Mouse (Mus musculus): ENCODE results near the gene Olfr723. TPM values are rescaled to one million over a fixed set of nuclear protein-coding genes. Genes with fewer than 3 reads are reported as not detected.

The Olfr723 gene
- not detected in 2 replicates for total RNA-seq (2023)

DNA sequence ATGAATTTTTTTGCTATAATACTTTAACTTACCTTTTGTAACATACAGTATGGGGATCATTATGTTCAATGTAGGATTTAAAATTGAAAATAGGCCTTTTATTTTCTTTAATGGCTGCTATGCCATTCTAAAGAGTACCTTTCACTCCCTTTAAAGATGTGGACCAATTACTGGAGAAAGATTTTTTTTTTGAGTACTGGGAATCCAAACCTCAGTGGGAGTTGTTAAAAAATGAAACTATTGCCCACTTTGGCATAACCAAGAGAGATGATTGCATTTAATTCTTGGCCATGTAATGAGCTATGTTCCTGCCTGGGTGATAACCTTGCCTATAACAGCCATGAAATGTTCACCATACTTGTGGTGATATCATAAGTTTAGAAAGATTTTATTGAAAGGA, at the start of gene Olfr723:
Gene Olfr723, minus strand, starts transcription at position 101 of the 400 bp plus-strand sequence.

DNA sequence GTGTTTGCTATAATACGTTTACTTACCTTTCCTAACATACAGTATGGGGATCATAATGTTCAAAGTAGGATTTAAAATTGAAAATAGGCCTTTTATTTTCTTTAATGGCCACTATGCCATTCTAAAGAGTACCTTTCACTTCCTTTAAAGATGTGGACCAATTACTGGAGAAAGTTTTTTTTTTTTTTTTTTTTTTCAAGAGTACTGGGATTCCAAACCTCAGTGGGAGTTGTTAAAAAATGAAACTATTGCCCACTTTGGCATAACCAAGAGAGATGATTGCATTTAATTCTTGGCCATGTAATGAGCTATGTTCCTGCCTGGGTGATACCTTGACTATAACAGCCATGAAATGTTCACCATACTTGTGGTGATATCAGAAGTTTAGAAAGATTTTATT, 31.6 kb upstream of the Olfr723 start, which contains the start of gene Olfr724:
Gene Olfr724, minus strand, starts transcription at position 101 of the 400 bp plus-strand sequence.

DNA sequence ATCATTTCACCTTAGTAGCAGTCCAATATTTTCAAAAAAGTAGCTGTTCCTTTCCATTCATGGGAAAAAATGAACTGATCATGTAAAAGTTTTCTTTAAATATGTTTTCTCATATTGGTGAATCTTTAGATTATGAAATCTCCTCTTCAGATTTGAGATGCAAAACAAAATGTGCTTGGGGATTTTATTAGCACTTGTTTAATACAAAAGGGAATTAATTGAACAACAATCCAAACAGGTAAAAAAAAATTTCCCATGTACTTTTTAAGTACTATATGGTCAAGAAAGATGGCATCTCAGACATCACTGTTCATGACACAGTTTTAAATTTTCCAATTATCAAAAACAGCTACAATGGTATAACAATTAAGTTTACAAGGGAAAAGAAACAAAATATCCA, 29.7 kb downstream of the Olfr723 start, which contains the start of gene Olfr722:
Gene Olfr722, minus strand, starts transcription at position 101 of the 400 bp plus-strand sequence.

Other genes starting within 250 kb of the Olfr723 start
- not detected in 2 replicates for gene Armh4, start 148.4 kb downstream of the Olfr723 start, total RNA-seq (2023)
- not detected in 2 replicates for gene Olfr722, start 29.8 kb downstream of the Olfr723 start, total RNA-seq (2023)
- not detected in 2 replicates for gene Olfr724, start 31.5 kb upstream of the Olfr723 start, total RNA-seq (2023)
- not detected in 2 replicates for gene Olfr725, start 108.6 kb upstream of the Olfr723 start, total RNA-seq (2023)
- gene Olfr726, start 159.2 kb upstream of the Olfr723 start, total RNA-seq (2023): not detected in 2 replicates
- not detected in 2 replicates for gene Olfr727, start 191.4 kb upstream of the Olfr723 start, total RNA-seq (2023)
- gene Olfr728, start 210.9 kb upstream of the Olfr723 start, total RNA-seq (2023): not detected in 2 replicates
- gene Olfr729, start 221.1 kb upstream of the Olfr723 start, total RNA-seq (2023): not detected in 2 replicates

Data from neutrophil, adult 65 days (primary cell).